Mouse (Mus musculus): ENCODE measurements around the gene Slc16a1. TPM values are rescaled to one million over a fixed set of nuclear protein-coding genes. Genes with fewer than 3 reads are reported as not detected.
"Not testable (repeated sequence)": the region's sequence is repeated elsewhere in the genome, so short reads cannot be mapped to it uniquely, and the experiment has no call there.

The Slc16a1 gene
- polyA plus RNA-seq, 1 experiment: 54.9 TPM

DNA sequence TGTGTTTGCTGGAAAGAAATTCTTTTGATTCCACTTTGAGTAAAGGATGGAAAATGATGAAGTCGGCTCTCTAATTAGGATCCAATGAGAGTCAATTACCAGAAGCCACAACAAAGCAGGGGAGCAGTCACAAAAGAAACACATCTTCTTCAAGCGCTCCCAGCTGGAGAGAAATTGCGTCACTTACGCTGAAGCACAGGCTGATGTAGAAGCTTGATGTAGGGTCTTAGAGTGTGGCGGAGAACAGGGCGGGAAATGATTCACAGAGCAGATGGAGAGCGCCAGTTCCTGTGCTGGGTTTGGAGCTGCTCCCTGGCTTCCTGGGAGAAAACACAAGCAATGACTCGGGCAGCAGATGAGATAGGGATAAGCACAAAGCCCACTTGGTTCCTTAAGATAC, 40.4 kb downstream of the Slc16a1 start:
- no peak overlapping the region for H3K4me3 ChIP-seq (ENCODE audit: control insufficient read depth, insufficient read depth, low read length)

DNA sequence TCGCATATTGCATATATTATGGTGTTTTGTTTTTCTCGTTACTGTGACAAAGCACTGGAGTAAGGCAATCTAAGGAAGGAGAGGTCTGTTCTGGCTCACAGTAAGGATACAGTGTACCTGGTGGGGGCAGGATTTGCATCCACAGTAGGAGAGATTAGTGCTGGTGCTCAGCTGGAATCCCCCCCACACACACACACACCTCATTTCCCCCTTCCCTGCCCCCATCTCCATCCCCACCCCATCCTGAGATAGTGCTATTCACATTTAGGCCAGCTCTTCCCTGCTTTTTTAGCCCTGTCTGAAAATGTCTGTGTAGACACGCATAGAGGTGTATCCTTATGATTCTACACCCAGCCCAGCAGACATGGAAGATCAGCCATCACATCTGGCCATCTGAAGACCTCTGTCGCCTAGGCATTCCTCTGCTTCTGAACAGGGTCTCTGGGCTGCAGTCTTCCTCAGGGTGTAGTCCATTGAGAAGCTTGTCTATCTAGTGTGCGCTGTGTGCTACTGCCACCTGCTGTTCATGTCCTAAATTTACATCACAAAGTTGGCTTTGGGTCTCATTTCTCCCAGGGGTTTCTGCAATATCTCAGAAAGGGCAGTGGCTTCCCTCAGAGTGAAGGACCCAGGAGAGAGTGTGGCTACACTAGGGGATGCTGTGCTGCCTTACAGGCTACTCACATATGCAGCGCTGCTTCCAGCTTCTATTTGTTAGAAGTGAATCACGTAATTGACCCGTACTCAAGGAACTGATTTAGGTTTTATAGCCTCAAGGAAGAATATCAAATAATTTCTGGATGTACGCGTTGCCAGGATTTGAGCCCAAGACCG, 44.4 kb downstream of the Slc16a1 start:
- 74% methylated on average over 11 of the region's 11 CpGs for WGBS
- no peak for TF ChIP-seq POLR2A (IDR thresholded peaks at IDR 0.05; ENCODE audit: control insufficient read depth, extremely low read depth, insufficient read depth, low read length, poor library complexity)
- 0 out of 2 replicates have a peak, but pooled peaks have one; percentile 28 for TF ChIP-seq CTCF (IDR thresholded peaks at IDR 0.05; ENCODE audit: borderline replicate concordance, control insufficient read depth, extremely low read depth, insufficient read depth, low read length, poor library complexity)
- Histone ChIP-seq H3K27me3 (ENCODE audit: control insufficient read depth, insufficient read depth, low read length) (no peaks in the 10 kb centered on the region), H3K27ac (ENCODE audit: control insufficient read depth, insufficient read depth, low read length) (no peak overlapping the region), H3K4me1 (replicated peaks; ENCODE audit: control insufficient read depth, insufficient read depth, low read length) (no peaks in the 10 kb centered on the region), H3K4me3 (ENCODE audit: control insufficient read depth, insufficient read depth, low read length) (no peak overlapping the region), H3K36me3 (ENCODE audit: control insufficient read depth, insufficient read depth, low read length) (no peaks in the 10 kb centered on the region)
- DNase-seq: peak; percentile 68

More for the DNA sequence above, 40.4 kb downstream of the Slc16a1 start:
- H3K4me1 ChIP-seq (replicated peaks; ENCODE audit: control insufficient read depth, insufficient read depth, low read length): peaks cover 17% of the 10 kb centered on the region
- no peak overlapping the region for H3K27ac ChIP-seq (ENCODE audit: control insufficient read depth, insufficient read depth, low read length)
- WGBS: 76% methylated on average over 8 of the region's 8 CpGs
- no peak for DNase-seq
- no peak for TF ChIP-seq CTCF (IDR thresholded peaks at IDR 0.05; ENCODE audit: borderline replicate concordance, control insufficient read depth, extremely low read depth, insufficient read depth, low read length, poor library complexity)
- no peaks in the 10 kb centered on the region for H3K27me3 ChIP-seq (ENCODE audit: control insufficient read depth, insufficient read depth, low read length)
- H3K36me3 ChIP-seq (ENCODE audit: control insufficient read depth, insufficient read depth, low read length): no peaks in the 10 kb centered on the region

DNA sequence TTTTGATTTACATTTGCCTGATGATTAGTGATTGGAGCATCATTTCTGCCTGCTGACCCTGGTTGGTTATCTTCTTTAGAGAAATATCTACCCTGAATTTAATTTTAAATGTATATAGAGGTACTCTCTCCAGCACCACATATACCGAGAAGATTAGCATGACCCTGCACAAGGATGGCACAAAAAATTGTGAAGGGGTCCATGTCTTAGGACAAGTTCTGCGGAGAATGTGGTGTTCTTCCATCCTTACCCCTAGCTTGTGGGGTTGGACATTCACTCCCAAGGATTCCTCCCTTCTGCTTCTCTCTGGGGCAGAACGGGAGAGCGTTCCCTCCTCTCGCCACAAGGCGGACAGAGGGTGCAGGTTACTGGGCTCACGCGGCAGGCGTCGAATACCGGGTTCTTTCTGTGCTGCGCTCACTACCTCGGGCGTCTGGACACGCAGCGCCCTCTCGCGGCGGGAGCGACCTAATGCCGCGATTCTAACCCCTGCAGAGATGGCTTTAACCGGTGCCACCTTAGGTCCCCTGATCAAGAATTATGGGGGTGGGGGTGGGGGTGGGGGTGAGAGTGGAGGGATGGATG, 62.4 kb downstream of the Slc16a1 start:
- WGBS: 9% methylated on average over 23 of the region's 23 CpGs
- H3K36me3 ChIP-seq (ENCODE audit: control insufficient read depth, insufficient read depth, low read length): no peaks in the 10 kb centered on the region
- H3K4me1 ChIP-seq (replicated peaks; ENCODE audit: control insufficient read depth, insufficient read depth, low read length): no peaks in the 10 kb centered on the region
- TF ChIP-seq POLR2A (IDR thresholded peaks at IDR 0.05; ENCODE audit: control insufficient read depth, extremely low read depth, insufficient read depth, low read length, poor library complexity) (no peak), CTCF (IDR thresholded peaks at IDR 0.05; ENCODE audit: borderline replicate concordance, control insufficient read depth, extremely low read depth, insufficient read depth, low read length, poor library complexity) (peak; percentile 98)
- no peak overlapping the region for H3K4me3 ChIP-seq (ENCODE audit: control insufficient read depth, insufficient read depth, low read length)
- no peaks in the 10 kb centered on the region for H3K27me3 ChIP-seq (ENCODE audit: control insufficient read depth, insufficient read depth, low read length)
- H3K27ac ChIP-seq (ENCODE audit: control insufficient read depth, insufficient read depth, low read length): no peak overlapping the region
- DNase-seq: peak; percentile 86

DNA sequence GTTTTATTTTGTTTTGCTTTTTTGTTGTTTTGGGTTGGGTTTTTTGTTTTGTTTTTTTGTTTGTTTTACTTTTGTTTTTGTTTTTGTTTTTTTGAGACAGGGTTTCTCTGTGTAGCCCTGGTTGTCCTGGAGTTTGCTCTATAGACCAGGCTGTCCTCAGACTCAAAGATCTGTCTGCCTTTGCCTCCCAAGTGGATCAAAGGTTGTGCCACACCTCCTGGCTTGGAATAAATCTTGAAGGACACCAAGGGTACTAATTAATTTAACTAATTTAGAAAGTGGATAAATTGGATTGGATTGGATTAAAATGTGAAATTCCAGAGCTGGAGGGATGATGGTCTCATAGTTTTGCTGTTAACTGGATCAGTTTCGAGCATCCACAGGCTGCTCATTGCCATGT, 63.3 kb downstream of the Slc16a1 start:
- Histone ChIP-seq H3K36me3 (ENCODE audit: control insufficient read depth, insufficient read depth, low read length) (no peaks in the 10 kb centered on the region), H3K27me3 (ENCODE audit: control insufficient read depth, insufficient read depth, low read length) (no peaks in the 10 kb centered on the region), H3K4me3 (ENCODE audit: control insufficient read depth, insufficient read depth, low read length) (no peak overlapping the region), H3K27ac (ENCODE audit: control insufficient read depth, insufficient read depth, low read length) (no peak overlapping the region), H3K4me1 (replicated peaks; ENCODE audit: control insufficient read depth, insufficient read depth, low read length) (peaks cover under 1% of the 10 kb centered on the region)
- WGBS: 100% methylated on average over 1 of the region's 1 CpGs
- TF ChIP-seq CTCF (IDR thresholded peaks at IDR 0.05; ENCODE audit: borderline replicate concordance, control insufficient read depth, extremely low read depth, insufficient read depth, low read length, poor library complexity): no peak
- no peak for TF ChIP-seq POLR2A (IDR thresholded peaks at IDR 0.05; ENCODE audit: control insufficient read depth, extremely low read depth, insufficient read depth, low read length, poor library complexity)
- DNase-seq: no peak

DNA sequence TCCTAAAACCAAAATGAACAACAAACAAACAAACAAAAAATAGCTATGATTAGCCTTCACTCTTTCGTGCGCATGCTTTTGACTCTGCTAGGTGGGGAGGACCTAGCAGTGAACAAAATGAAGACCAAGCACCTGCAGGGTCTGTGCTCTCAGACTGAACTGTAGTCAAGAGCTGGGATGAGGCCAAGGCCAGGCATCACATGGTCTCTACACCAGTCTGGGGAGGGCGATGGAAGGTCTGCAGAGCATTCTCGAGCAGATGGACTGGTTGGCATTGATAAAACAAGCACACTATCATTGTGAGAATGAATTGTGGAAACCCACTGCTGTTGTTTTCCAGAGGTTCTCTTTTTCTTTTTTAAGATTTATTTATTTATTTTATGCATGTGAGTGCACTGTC, 65.5 kb downstream of the Slc16a1 start:
- Histone ChIP-seq H3K36me3 (ENCODE audit: control insufficient read depth, insufficient read depth, low read length) (no peaks in the 10 kb centered on the region), H3K4me1 (replicated peaks; ENCODE audit: control insufficient read depth, insufficient read depth, low read length) (peaks cover 15% of the 10 kb centered on the region), H3K4me3 (ENCODE audit: control insufficient read depth, insufficient read depth, low read length) (no peak overlapping the region), H3K27ac (ENCODE audit: control insufficient read depth, insufficient read depth, low read length) (no peak overlapping the region), H3K27me3 (ENCODE audit: control insufficient read depth, insufficient read depth, low read length) (no peaks in the 10 kb centered on the region)
- no peak for DNase-seq
- TF ChIP-seq CTCF (IDR thresholded peaks at IDR 0.05; ENCODE audit: borderline replicate concordance, control insufficient read depth, extremely low read depth, insufficient read depth, low read length, poor library complexity): no peak
- no peak for TF ChIP-seq POLR2A (IDR thresholded peaks at IDR 0.05; ENCODE audit: control insufficient read depth, extremely low read depth, insufficient read depth, low read length, poor library complexity)
- 97% methylated on average over 4 of the region's 4 CpGs for WGBS

DNA sequence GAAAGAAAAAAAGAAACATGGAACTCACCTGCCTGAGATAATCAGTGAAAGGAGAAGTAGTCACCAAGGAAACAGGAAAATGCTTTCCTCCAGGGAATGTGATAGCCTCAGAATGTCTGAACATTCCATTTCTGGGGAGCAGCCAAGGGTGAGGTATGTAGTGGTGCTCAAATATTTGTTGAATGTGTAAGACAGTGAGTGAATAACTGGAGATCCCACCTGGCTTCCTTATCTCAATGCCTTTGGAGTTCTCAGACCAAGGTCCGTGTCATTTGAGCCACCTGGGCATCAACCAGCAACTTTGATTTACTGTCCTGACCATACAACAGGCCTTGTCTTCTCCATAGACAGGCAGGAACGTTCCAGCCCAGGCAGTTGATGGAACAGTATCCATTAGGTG, 68.0 kb downstream of the Slc16a1 start:
- Histone ChIP-seq H3K36me3 (ENCODE audit: control insufficient read depth, insufficient read depth, low read length) (no peaks in the 10 kb centered on the region), H3K4me1 (replicated peaks; ENCODE audit: control insufficient read depth, insufficient read depth, low read length) (peaks cover 15% of the 10 kb centered on the region), H3K4me3 (ENCODE audit: control insufficient read depth, insufficient read depth, low read length) (no peak overlapping the region), H3K27me3 (ENCODE audit: control insufficient read depth, insufficient read depth, low read length) (no peaks in the 10 kb centered on the region), H3K27ac (ENCODE audit: control insufficient read depth, insufficient read depth, low read length) (no peak overlapping the region)
- WGBS: 92% methylated on average over 2 of the region's 2 CpGs
- no peak for DNase-seq
- TF ChIP-seq POLR2A (IDR thresholded peaks at IDR 0.05; ENCODE audit: control insufficient read depth, extremely low read depth, insufficient read depth, low read length, poor library complexity): no peak
- no peak for TF ChIP-seq CTCF (IDR thresholded peaks at IDR 0.05; ENCODE audit: borderline replicate concordance, control insufficient read depth, extremely low read depth, insufficient read depth, low read length, poor library complexity)

DNA sequence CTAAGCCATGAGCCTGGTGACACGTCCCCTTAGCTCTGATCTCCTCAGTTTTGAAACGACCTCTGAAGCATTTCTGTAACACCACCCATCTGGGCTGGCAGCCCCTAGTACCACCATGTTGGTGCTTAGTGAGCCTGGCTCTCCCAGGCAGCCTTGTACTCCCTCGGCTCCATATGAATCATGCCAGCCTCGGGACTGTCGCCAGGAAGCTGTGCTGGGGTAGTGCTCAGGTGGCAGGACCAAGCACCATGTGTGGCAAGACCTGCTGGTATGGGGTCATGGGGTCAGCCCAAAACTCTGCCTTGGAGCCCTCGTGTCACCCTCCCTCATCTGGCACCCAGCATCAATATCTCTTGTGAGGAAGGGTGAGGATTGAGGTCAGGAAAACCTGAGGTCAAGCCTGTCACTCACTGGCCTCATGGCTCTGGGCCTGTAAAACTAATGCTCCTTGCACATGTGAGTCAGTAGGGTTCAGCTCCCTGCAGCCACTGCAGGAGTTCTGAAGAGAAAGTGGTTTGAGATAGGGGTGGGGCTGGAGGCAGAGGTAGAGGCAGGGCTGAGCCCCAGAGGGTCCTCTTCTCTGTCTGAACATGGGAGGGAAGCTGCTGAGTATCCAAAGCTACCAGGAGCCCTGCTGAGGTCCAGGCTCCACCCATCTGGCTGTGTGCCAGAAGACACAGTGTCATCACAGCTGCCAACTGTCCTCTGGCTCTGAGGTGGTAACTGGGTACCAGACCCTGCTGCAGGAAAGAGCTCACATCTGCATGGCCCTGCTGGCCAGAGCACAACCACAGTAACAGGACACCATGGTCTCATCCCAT, 68.7 kb downstream of the Slc16a1 start:
- H3K4me3 ChIP-seq (ENCODE audit: control insufficient read depth, insufficient read depth, low read length): not testable (repeated sequence)

DNA sequence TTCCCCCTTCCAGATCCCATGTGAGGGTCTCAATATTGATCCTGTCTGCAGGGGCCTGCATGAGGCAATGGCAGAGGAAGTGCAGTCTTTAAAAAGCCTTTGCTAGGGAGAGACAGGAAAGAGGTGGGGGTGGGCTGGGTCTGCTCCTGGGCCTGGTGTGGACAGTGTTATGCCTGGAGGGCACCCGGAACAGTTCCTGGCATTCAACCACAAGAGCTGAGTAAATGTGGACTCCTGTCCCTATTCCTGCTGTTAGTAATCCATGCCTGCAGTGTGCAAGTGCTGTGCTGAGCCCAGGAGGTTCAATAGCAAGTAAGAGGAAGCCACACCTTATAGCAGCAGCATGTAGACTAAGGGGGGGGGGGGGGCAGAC, 69.3 kb downstream of the Slc16a1 start:
- H3K36me3 ChIP-seq (ENCODE audit: control insufficient read depth, insufficient read depth, low read length); H3K4me3 ChIP-seq (ENCODE audit: control insufficient read depth, insufficient read depth, low read length); DNase-seq; H3K27me3 ChIP-seq (ENCODE audit: control insufficient read depth, insufficient read depth, low read length): not testable (repeated sequence)
- H3K4me1 ChIP-seq (replicated peaks; ENCODE audit: control insufficient read depth, insufficient read depth, low read length): peaks cover 15% of the 10 kb centered on the region
- 15% methylated on average over 1 of the region's 1 CpGs for WGBS
- peak overlapping the region; percentile 51; the same call in 1 of the 2 replicates for H3K27ac ChIP-seq (ENCODE audit: control insufficient read depth, insufficient read depth, low read length)

More for the DNA sequence above, 68.7 kb downstream of the Slc16a1 start:
- H3K27me3 ChIP-seq (ENCODE audit: control insufficient read depth, insufficient read depth, low read length); H3K36me3 ChIP-seq (ENCODE audit: control insufficient read depth, insufficient read depth, low read length); DNase-seq: not testable (repeated sequence)
- 73% methylated on average over 6 of the region's 6 CpGs for WGBS
- Histone ChIP-seq H3K4me1 (replicated peaks; ENCODE audit: control insufficient read depth, insufficient read depth, low read length) (peaks cover 15% of the 10 kb centered on the region), H3K27ac (ENCODE audit: control insufficient read depth, insufficient read depth, low read length) (peak overlapping the region; percentile 51; the same call in 1 of the 2 replicates)

All from thymus, adult 2 months (tissue).